ENCODE assay signal across 8 mouse cellular contexts in the genomic region with DNA sequence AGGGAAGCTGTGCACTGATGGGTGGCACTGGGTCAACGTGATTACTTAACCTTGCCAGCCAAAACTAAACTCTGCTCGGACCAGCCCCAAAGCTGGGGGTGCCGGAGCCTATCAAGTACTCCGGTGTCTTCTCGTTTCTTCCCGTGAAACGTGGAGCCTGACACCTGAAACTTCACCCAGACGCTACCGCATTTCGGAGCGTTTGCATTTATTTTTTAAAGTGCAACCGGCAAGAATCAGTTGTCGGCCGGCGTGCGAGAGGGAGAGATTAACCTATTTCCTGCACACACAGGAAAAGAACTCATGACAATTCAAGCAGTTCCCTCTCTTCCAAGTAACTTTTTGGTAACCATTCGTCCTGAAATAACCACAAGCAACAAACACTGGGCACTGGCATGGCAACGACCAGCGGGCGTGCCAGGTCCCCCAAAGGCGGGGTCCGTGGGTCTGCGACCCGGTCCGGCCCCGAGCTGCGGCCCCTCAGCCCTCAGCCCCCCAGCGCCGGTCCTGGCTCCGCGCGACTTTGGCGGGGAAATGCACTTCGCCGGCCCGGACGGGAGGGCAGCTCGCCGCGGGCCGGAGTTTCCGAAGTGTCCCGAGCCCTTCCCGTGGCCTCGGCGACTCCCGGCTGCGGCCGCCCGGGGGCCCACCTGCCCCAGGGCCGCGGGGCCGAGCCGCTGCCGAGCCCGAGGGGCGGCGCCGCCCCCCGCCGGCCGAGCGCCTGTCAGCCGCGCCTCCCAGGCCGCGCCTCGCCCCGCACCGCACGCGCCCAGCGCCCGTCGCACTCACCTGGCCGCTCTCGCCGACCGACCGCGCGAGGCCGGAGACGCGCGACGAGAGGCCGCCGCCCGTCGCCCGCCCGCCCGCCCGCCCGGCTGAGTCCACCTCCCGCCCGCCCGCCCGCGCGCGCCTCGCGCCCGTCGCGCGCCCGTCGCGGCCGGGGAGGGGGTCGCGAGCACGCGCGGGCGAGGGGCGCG.
DNase-seq lines count a peak whose midpoint lies in the region; ATAC-seq lines count a peak whose summit lies in the region.

No protein-coding gene starts in this region.

- H3K9ac ChIP-seq in limb, embryonic 13.5 days = peak overlapping the region; percentile 88
- H3K9ac ChIP-seq in midbrain, embryonic 14.5 days (replicated peaks; ENCODE audit: low read length) = peak overlapping the region; percentile 78

- H3K4me3 ChIP-seq in limb, embryonic 13.5 days = peak overlapping the region; percentile 85
- H3K4me3 ChIP-seq in midbrain, embryonic 14.5 days (replicated peaks; ENCODE audit: low read depth, low read length) = peak overlapping the region; percentile 76

- peaks cover 15% of the 10 kb centered on the region for H3K4me1 ChIP-seq in limb, embryonic 13.5 days
- peaks cover 9% of the 10 kb centered on the region for H3K4me1 ChIP-seq in midbrain, embryonic 14.5 days (ENCODE audit: control insufficient read depth, insufficient read depth, low read length)

- H3K36me3 ChIP-seq in limb, embryonic 13.5 days = no peaks in the 10 kb centered on the region
- no peaks in the 10 kb centered on the region for H3K36me3 ChIP-seq in midbrain, embryonic 14.5 days (ENCODE audit: control insufficient read depth, insufficient read depth, low read length)

- WGBS in limb, embryonic 13.5 days = under 1% methylated on average over 91 of the region's 121 CpGs
- under 1% methylated on average over 86 of the region's 121 CpGs for WGBS in midbrain, embryonic 14.5 days

- H3K27ac ChIP-seq in limb, embryonic 13.5 days = peak overlapping the region; percentile 84
- peak overlapping the region; percentile 97 for H3K27ac ChIP-seq in midbrain, embryonic 14.5 days (replicated peaks; ENCODE audit: low read depth, low read length)

- no peaks in the 10 kb centered on the region for H3K27me3 ChIP-seq in limb, embryonic 13.5 days
- H3K27me3 ChIP-seq in midbrain, embryonic 14.5 days (ENCODE audit: control insufficient read depth, insufficient read depth, low read length) = no peaks in the 10 kb centered on the region

- peak; percentile 5 to 12 for DNase-seq in left cerebral cortex, adult 18-20 months (ENCODE audit: low spot score in 2 of 2)
- no peak for DNase-seq in left cerebral cortex, adult 11 months (ENCODE audit: low spot score)
- peak; percentile 68 for DNase-seq in embryo, embryonic 10 days (ENCODE audit: low spot score)
- DNase-seq in gastrocnemius, postnatal 25 days = peak; percentile 40
- peak; percentile 47 for DNase-seq in midbrain, embryonic 14.5 days
- peak; percentile 11 to 24 for DNase-seq in spleen, postnatal 14 days (ENCODE audit: low spot score in 2 of 2)

- peak; percentile 20 for ATAC-seq in inflammation-experienced regulatory T-cells, adult 6 months
- peak; percentile 48 for ATAC-seq in limb, embryonic 13.5 days (ENCODE audit: low FRiP score, low read depth)
- peak; percentile 62 for ATAC-seq in midbrain, embryonic 14.5 days (ENCODE audit: low FRiP score, low TSS enrichment)

- H3K4me2 ChIP-seq in limb, embryonic 13.5 days (replicated peaks) = peak overlapping the region; percentile 87
- H3K4me2 ChIP-seq in midbrain, embryonic 14.5 days (ENCODE audit: low read length) = peak overlapping the region; percentile 93

- H3K9me3 ChIP-seq in limb, embryonic 13.5 days = no peaks in the 10 kb centered on the region
- H3K9me3 ChIP-seq in midbrain, embryonic 14.5 days (ENCODE audit: control insufficient read depth, low read length) = no peaks in the 10 kb centered on the region
